Mouse (Mus musculus): ENCODE measurements around the gene Taok2.

Gene Taok2

DNA sequence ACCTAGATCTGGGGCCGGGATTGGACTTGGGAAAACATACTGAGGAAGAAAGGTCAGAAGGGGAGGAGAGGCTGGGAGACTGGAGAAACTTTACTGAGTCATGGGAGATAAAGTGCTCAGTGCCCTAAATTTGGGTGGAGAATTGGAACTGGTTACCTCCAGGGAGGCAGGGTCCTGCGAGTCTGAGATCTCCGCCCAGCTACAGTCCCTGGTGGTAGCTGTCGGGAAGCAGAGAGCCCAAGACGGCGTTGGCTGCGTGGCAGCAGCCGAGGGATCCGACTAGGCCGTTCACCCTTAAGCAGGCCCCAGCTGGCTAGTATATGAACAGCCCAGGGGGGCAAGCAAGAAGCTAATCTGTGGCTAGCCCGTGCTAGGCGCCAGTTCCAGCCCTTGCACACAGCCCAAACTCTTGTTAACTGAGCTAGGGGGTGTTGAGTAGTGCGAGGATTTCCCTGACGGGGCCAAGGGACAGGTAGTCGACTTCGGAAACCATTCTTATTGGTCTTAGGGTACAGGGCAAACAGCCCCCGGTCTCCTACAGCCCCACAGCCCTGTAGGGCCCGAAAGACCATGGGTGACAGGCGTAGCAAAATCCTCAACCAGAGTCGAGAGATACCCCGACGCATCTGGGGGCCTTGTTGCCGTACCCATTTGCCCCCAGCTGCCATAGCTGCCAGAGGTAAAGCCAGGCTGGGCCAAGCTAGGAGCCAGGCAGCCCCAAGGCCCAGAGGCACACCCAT, 14.6 kb downstream of the Taok2 start:
- no peak for DNase-seq

GRCm38 (mm10) chr7:126868003-126868402, 16.5 kb downstream of the Taok2 start:
- no peak for DNase-seq

- DNase-seq: no peak
These were observed 17.0 kb downstream of the Taok2 start for GRCm38 (mm10) chr7:126867534-126867933.

- no peak for DNase-seq
These were observed 20.7 kb downstream of the Taok2 start for GRCm38 (mm10) chr7:126863791-126864190.

DNA sequence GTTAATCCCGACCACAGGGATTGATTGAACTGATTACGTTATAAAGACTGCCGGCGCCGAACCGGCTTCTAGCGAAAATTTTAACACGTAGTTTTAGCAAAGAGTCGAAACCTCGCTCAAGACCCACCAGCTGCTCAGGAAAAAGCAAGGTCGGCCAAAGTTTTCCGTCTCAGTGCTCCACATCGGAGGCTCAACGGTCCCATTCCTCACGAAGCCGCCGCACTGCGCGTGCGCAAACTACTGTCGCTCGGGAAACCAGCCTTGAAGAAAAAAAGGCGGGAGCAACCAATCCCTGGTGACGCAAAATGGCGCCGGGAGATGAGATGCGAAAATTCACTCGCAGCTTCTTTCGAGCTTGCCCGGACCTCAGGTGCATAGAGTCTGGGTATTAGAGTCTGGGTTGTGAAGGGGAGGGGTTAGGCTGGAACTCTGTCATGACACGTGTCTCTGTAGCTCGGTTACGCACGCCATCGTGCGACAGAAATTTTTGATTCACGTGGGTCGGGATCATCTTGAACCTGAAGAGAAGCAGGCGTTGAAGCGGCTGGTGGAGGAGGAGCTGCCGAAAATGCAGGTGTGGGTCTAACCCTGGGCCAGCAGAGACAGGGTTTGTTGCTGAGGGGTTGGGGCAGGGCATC, 22.2 kb downstream of the Taok2 start, which contains the start of gene Ino80e:
Gene Ino80e, minus strand, starts transcription at position 231 of the 638 bp plus-strand sequence.
- DNase-seq: peak; percentile 94

GRCm38 (mm10) chr7:126861429-126862130, 22.9 kb downstream of the Taok2 start, which contains the start of gene Hirip3:
TSS of gene Hirip3 (plus strand) at chr7:126861972.
- peak; percentile 93 for DNase-seq

DNA sequence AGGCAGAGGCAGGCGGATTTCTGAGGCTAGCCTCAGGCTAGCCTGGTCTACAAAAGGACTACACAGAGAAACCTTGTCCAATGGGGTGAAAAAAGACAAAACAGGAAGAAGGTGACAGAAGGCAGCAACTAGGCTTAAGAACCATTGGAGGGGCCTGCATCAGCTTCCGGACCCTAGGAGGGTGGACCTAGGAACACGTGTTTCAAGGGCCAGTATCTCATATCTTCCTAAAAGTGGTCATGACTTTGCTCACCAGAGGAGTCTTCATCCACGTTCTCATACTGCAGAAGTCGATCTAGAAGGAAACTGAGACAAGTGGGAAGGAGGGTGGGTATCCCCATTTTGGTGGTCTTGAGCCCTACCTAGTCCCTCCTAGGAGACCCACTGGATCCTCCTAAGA, 23.5 kb downstream of the Taok2 start:
- DNase-seq: no peak

DNA sequence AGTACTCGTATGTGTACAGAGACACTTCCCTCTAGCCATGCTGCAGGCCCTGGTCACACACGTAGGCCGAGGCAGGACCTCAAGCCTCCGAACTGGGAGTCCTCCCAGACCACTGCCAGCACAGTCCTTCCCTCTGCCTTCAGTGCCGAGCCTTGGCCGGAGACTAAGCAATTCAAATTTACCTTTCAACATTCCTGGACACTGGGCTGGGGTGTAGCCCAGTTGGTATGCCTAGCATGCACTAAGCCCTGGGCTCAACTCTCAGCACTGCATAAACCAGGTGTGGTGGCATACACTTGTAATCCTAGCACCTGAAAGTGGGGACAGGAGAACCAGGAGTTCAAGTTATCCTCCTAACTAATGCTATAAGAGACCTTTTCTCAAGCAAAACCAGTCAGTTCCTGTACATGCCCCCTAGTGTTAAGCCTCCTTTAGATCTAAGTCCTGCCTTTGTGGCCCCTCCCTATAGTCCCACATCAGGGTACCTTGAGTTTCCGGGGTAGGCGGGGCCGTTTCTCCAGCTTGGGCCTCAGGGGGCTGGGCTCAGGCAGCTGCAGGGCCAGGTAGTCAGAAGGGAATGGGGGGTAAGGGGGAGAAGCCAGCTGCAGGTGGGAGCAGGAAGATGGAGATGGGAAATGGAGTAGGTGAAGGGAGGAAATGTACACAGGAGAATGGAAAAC, 27.6 kb downstream of the Taok2 start:
- no peak for DNase-seq

DNA sequence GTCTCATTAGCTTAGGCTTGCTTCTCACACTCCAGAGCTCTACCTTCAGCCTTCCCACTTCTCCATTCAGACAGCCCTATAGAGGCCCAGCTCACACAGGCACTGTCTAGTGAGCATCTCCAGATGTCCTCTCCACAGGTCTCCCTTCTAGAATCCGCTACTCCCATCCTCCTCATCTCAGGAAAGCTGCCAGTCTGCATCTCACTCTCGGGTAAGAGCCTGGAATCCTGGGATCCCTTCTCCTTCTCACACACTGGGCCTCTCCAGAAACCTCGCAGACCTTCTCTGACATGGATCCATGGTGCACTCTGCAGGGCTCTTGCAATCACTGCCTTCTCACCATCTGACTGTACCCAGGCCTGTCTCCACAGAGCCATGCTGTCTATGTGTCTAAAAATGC, 28.9 kb downstream of the Taok2 start:
- DNase-seq: peak; percentile 69

DNA sequence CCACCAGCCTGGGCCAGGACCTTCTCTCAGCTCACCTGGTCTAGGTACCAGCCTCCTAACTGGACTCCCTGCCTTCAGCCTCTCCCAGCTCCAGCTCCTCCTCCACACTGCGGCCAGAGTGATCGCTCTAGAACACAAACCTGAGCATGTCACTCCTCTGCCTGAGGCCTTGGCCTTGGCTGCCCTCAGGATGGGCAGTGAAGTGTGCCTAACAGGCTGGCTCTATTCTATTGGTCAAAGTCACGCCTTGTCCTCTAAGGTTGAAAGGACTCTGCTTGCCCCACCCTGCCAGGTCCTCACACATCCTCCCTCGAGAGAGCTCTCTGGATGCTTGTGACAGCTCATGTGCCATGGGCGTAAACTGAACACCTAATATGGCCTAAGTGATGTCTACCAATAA, 31.0 kb downstream of the Taok2 start:
- no peak for DNase-seq

DNA sequence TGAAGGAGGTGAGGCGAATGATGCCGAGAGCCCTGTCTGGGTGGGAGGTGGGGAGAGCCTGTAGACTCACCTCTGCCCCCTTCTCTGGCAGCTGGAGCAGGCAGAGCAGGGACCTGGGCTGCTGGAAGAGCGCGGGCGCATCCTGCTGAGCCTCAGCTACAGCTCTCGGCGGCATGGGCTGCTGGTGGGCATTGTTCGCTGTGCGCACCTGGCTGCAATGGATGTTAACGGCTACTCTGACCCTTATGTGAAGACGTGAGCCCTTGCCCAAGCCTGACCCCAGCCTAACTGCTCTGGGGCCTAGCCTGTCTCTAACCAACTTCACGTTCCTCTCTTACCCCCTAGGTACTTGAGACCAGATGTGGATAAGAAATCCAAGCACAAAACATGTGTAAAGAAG, 33.3 kb downstream of the Taok2 start:
- no peak for DNase-seq

GRCm38 (mm10) chr7:126850161-126850560, 34.3 kb downstream of the Taok2 start:
- no peak for DNase-seq

- DNase-seq: peak; percentile 12
These were observed 35.7 kb downstream of the Taok2 start for GRCm38 (mm10) chr7:126848794-126849193.

- DNase-seq: peak; percentile 23
These were observed 36.8 kb downstream of the Taok2 start for GRCm38 (mm10) chr7:126847421-126848398.

DNA sequence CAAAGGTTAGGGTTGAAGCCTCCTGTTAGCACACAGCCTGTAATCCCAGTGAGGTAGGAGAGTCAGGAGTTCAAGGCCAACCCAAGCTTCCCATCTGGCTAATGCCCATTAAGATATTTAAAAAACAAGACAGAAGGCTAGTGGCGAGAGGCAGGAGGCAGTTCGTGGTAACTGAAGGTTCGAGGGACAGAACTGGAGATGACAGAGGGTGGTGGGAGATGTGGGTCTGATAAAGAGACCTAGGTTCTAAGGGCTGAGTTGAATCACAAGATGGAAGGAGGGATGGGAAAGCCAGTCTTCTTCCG, 37.4 kb downstream of the Taok2 start, which contains the start of gene Doc2a:
Gene Doc2a, plus strand, starts transcription at position 301 of the 305 bp plus-strand sequence.
- no peak for DNase-seq

DNA sequence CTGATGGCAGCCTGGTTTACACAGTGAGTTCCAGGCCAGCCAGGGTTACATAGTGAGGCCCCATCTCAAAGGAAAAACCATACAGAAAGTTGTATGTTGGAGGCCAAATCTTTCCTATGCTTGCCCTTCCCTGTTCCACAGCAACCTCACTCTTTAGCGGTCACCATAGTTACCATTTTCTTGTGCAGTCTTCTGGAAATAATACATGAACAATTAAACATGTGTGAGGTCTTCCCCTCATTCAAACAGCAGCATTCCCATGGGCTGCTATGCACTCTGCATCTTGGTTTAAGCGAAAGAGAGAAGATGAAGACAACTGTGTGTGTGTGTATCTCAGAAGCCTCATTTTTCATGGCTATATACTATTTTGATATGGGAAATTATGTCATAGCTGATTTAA, 39.0 kb downstream of the Taok2 start:
- no peak for DNase-seq

GRCm38 (mm10) chr7:126843276-126843675, 41.2 kb downstream of the Taok2 start:
- peak; percentile 0 for DNase-seq

DNA sequence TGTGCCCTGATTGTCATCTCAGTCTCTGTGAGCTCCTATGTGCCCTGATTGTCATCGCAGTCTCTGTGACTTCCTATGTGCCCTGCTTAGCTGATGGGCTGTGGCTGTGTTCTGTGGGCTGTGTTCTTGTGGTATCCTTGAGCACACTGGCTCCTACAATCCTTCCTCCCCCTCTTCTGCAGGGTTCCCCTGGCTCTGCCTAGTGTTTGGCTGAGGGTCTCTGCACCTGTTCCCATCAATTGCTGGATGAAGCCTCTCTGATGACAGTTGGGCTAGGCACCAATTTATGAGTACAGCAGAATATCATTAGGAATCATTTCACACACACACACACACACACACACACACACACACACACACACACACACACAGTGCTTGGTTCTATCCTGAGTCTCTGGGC, 51.2 kb downstream of the Taok2 start:
- no peak for DNase-seq

DNA sequence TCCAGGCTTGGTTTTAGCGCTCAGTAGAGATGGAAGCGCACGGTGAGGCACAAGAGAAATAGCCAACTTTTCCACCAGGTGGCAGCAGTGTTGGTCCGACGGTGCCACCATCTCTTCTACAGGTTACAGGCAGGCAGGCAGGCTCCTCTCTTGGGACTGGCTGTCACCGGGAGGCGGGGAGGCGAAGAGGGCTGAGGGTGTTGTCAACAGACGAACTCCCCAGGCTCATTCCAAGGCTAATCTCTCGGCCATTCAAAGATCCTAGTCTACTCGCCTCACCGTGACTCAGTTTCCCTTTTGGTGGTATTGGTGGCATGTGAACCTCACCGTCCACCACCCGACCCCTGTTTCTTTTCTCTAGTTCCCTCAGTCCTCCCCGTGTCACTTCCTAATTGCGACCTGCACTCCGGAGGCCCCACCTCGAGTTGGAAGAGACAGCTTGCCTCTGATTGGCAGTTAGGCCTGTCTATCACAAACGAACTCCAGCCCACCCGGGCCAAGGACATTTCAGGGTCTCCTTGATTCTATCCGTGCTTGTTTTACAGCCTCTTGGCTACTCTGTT, 52.4 kb downstream of the Taok2 start:
- peak; percentile 84 for DNase-seq

DNA sequence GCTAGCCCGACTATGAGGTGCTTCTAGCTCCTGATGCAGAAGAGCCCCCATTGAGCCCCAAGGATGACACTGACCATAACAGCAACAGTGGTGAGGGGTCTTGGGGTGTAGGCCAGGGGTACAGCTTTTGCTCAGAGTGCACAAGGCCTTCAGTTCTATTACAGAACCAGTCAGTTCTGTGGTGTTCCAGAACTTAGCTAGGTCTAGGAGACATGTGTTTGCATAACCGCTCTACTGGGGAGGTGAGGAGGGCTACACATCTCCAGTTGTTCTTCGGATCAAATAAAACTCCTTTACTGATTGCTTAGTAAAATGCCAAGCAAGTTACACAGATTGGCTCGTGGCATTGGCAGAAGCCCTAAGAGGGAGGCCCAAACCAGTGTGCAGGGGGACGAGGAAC, 53.0 kb downstream of the Taok2 start, which contains the start of gene 4930451I11Rik:
Gene 4930451I11Rik, minus strand, starts transcription at position 101 of the 400 bp plus-strand sequence.
- DNase-seq: peak; percentile 30

DNA sequence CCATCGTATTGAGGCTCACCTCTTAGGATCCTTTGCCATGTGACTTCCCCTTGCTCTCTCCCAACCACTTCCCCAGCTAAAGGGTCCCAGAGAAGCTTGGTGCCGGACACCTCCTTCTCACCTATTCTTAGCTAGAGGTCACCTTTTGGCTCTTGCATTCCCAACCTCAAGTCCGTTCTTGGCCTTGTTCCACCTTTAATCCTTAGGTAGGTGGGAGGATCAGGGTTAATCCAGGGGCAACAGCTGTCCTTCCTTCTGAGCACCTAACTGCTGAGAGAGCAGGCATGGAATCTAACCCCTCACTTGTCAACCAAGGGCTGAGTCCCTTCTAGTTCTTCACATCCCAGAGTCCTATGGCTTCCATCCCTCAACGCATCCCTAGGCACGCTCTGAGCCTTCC, 58.6 kb downstream of the Taok2 start:
- peak; percentile 22 for DNase-seq

GRCm38 (mm10) chr7:126825403-126825802, 59.1 kb downstream of the Taok2 start:
- DNase-seq: peak; percentile 48

Data from cerebellum, adult 11-12 months (tissue).